Mouse (Mus musculus) midbrain, embryonic 16.5 days (tissue): ENCODE measurements at regions not wholly inside any gene's neighbourhood (a gene's known extent, or its start where the extent isn't known, plus 50 kb on each side); places are given as distances from the start of the nearest gene placed in this dataset.

Source experiments
- ATAC-seq: fragments of 200-750 bp; cut with Nextera tagmentation; 2 replicates; pipeline ENCODE4 v1.8.0; 2017; ENCODE audit warnings: moderate TSS enrichment
- H3K27ac ChIP-seq: fragments of 300-500 bp; sonication (generic); 2 replicates; pipeline ENCODE4 v1.5.1; 2014; ENCODE audit warnings: mild to moderate bottlenecking, low read length, mixed read lengths
- H3K27me3 ChIP-seq: fragments of 300-500 bp; sonication (generic); 2 replicates; pipeline ENCODE4 v1.6.1; 2014; ENCODE audit warnings: low read depth, low read length, mixed read lengths; ENCODE audit not compliant: control insufficient read depth, insufficient read depth
- H3K36me3 ChIP-seq: fragments of 300-500 bp; sonication (generic); 2 replicates; pipeline ENCODE4 v1.6.1; 2014; ENCODE audit warnings: mild to moderate bottlenecking, low read length, moderate library complexity, mixed read lengths; ENCODE audit not compliant: control insufficient read depth, insufficient read depth
- H3K4me1 ChIP-seq: fragments of 300-500 bp; sonication (generic); 2 replicates; pipeline ENCODE4 v1.6.1; 2014; ENCODE audit warnings: mild to moderate bottlenecking, low read length, mixed read lengths; ENCODE audit not compliant: control insufficient read depth, insufficient read depth
- H3K4me2 ChIP-seq: fragments of 300-500 bp; sonication (generic); 2 replicates; pipeline ENCODE4 v1.6.1; 2014; ENCODE audit warnings: mild to moderate bottlenecking, low read length, mixed read lengths
- H3K4me3 ChIP-seq: fragments of 300-500 bp; sonication (generic); 2 replicates; pipeline ENCODE4 v1.5.1; 2014; ENCODE audit warnings: low read depth, mild to moderate bottlenecking, low read length, moderate library complexity, mixed read lengths
- H3K9ac ChIP-seq: fragments of 300-500 bp; sonication (generic); 2 replicates; pipeline ENCODE4 v1.6.1; 2014; ENCODE audit warnings: low read depth, low read length, mixed read lengths
- H3K9me3 ChIP-seq: fragments of 300-500 bp; sonication (generic); replicated peaks from 2 replicates; pipeline ENCODE4 v1.6.1; 2014; ENCODE audit warnings: mild to moderate bottlenecking, low read length, mixed read lengths; ENCODE audit not compliant: control insufficient read depth, poor library complexity, severe bottlenecking
- WGBS: fragments of 180-500 bp; shearing (Covaris S2); extraction: QIAGEN DNeasy Blood & Tissue Kit; methylation state at CpG from one replicate; pipeline ENCODE4 v1.1.7; 2014; 5-methylcytosine and 5-hydroxymethylcytosine counted together

- Histone ChIP-seq H3K27me3 (no peaks in the 10 kb centered on the region), H3K4me1 (peaks cover 2% of the 10 kb centered on the region; the same call in 1 of the 2 replicates), H3K36me3 (no peaks in the 10 kb centered on the region), H3K4me3 (no peak overlapping the region), H3K9ac (no peak overlapping the region), H3K27ac (no peak overlapping the region), H3K9me3 (no peaks in the 10 kb centered on the region), H3K4me2 (no peak overlapping the region)
- ATAC-seq, result no peak
- 67% methylated on average over 7 of the region's 7 CpGs for WGBS
These were observed 111.9 kb upstream of the Actbl2 start for GRCm38 (mm10) chr13:111142757-111143420.

- Histone ChIP-seq H3K4me1 (peaks cover 2% of the 10 kb centered on the region; the same call in 1 of the 2 replicates), H3K9me3 (no peaks in the 10 kb centered on the region), H3K36me3 (no peaks in the 10 kb centered on the region), H3K27me3 (no peaks in the 10 kb centered on the region), H3K4me3 (no peak overlapping the region), H3K4me2 (no peak overlapping the region), H3K27ac (no peak overlapping the region), H3K9ac (no peak overlapping the region)
- WGBS, result 79% methylated on average over 3 of the region's 3 CpGs
- no peak for ATAC-seq
These were observed 110.1 kb upstream of the Actbl2 start for GRCm38 (mm10) chr13:111144721-111145120.

GRCm38 (mm10) chr13:111157921-111158638 is 96.7 kb upstream of the Actbl2 start:
- H3K36me3 ChIP-seq, result no peaks in the 10 kb centered on the region
- no peak for ATAC-seq
- H3K4me2 ChIP-seq, result no peak overlapping the region
- no peaks in the 10 kb centered on the region for H3K4me1 ChIP-seq
- H3K9ac ChIP-seq, result no peak overlapping the region
- H3K4me3 ChIP-seq, result no peak overlapping the region
- no peaks in the 10 kb centered on the region for H3K9me3 ChIP-seq
- H3K27ac ChIP-seq, result no peak overlapping the region
- WGBS, result 71% methylated on average over 14 of the region's 14 CpGs
- no peaks in the 10 kb centered on the region for H3K27me3 ChIP-seq

- H3K4me1 ChIP-seq, result no peaks in the 10 kb centered on the region
- no peak overlapping the region for H3K27ac ChIP-seq
- no peak for ATAC-seq
- no peaks in the 10 kb centered on the region for H3K27me3 ChIP-seq
- H3K4me2 ChIP-seq, result no peak overlapping the region
- H3K9ac ChIP-seq, result no peak overlapping the region
- no peaks in the 10 kb centered on the region for H3K36me3 ChIP-seq
- no peaks in the 10 kb centered on the region for H3K9me3 ChIP-seq
- H3K4me3 ChIP-seq, result no peak overlapping the region
These were observed 95.3 kb upstream of the Actbl2 start for GRCm38 (mm10) chr13:111159498-111159897.

GRCm38 (mm10) chr13:111165538-111165937 is 89.3 kb upstream of the Actbl2 start:
- no peak overlapping the region for H3K4me3 ChIP-seq
- no peaks in the 10 kb centered on the region for H3K36me3 ChIP-seq
- H3K9me3 ChIP-seq, result no peaks in the 10 kb centered on the region
- H3K4me2 ChIP-seq, result no peak overlapping the region
- no peak overlapping the region for H3K9ac ChIP-seq
- no peaks in the 10 kb centered on the region for H3K27me3 ChIP-seq
- no peak for ATAC-seq
- WGBS, result 90% methylated on average over 2 of the region's 2 CpGs
- H3K4me1 ChIP-seq, result 0 out of 2 replicates have a peak, but pooled peaks cover 1% of the 10 kb centered on the region
- no peak overlapping the region for H3K27ac ChIP-seq

- Histone ChIP-seq H3K4me1 (0 out of 2 replicates have a peak, but pooled peaks cover 5% of the 10 kb centered on the region), H3K4me3 (no peak overlapping the region), H3K4me2 (no peak overlapping the region), H3K27ac (no peak overlapping the region), H3K36me3 (no peaks in the 10 kb centered on the region), H3K9me3 (no peaks in the 10 kb centered on the region), H3K27me3 (no peaks in the 10 kb centered on the region), H3K9ac (no peak overlapping the region)
- no peak for ATAC-seq
- WGBS, result 55% methylated on average over 5 of the region's 5 CpGs
These were observed 84.3 kb upstream of the Actbl2 start for GRCm38 (mm10) chr13:111170269-111171165.

GRCm38 (mm10) chr13:111179186-111179585 is 75.6 kb upstream of the Actbl2 start:
- no peak overlapping the region for H3K4me3 ChIP-seq
- no peak overlapping the region for H3K4me2 ChIP-seq
- H3K4me1 ChIP-seq, result no peaks in the 10 kb centered on the region
- 86% methylated on average over 6 of the region's 6 CpGs for WGBS
- no peak overlapping the region for H3K9ac ChIP-seq
- H3K27ac ChIP-seq, result no peak overlapping the region
- H3K36me3 ChIP-seq, result no peaks in the 10 kb centered on the region
- H3K9me3 ChIP-seq, result no peaks in the 10 kb centered on the region
- no peak for ATAC-seq
- H3K27me3 ChIP-seq, result no peaks in the 10 kb centered on the region

- ATAC-seq, result no peak
- Histone ChIP-seq H3K36me3 (no peaks in the 10 kb centered on the region), H3K4me3 (no peak overlapping the region), H3K4me2 (no peak overlapping the region), H3K27ac (no peak overlapping the region), H3K4me1 (no peaks in the 10 kb centered on the region), H3K9me3 (no peaks in the 10 kb centered on the region), H3K9ac (no peak overlapping the region), H3K27me3 (no peaks in the 10 kb centered on the region)
- WGBS, result 61% methylated on average over 2 of the region's 2 CpGs
These were observed 71.5 kb upstream of the Actbl2 start for GRCm38 (mm10) chr13:111183293-111183692.
